Mouse (Mus musculus) spleen, adult 2 months (tissue): Measurements from ENCODE around the gene Safb2. TPM values are rescaled to one million over a fixed set of nuclear protein-coding genes. Genes with fewer than 3 reads are reported as not detected.
A peak's percentile ranks its signal among the peaks of the same experiment; 100 is the strongest.

Experiments
- DNase-seq, 2 experiments: peaks; one replicate each; pipeline versions ENCODE4 v3.0.0 to v3.0.0-alpha.2; 2012 to 2021; ENCODE audit warnings: low spot score in 2 of 2, low read depth in 1 of 2
- H3K27ac ChIP-seq: fragments of 200-500 bp; 2 replicates; pipeline ENCODE4 v1.5.1; 2012; ENCODE audit warnings: low read length, inconsistent platforms; ENCODE audit not compliant: insufficient read depth
- H3K27me3 ChIP-seq: fragments of 200-500 bp; 2 replicates; pipeline ENCODE4 v1.6.1; 2012; ENCODE audit warnings: mild to moderate bottlenecking, moderate library complexity, low read length, inconsistent platforms; ENCODE audit not compliant: control insufficient read depth, insufficient read depth
- H3K36me3 ChIP-seq: fragments of 200-500 bp; 2 replicates; pipeline ENCODE4 v1.6.1; 2012; ENCODE audit warnings: mild to moderate bottlenecking, low read length, inconsistent platforms; ENCODE audit not compliant: control insufficient read depth, insufficient read depth
- H3K4me1 ChIP-seq: fragments of 200-500 bp; 2 replicates; pipeline ENCODE4 v1.6.1; 2011; ENCODE audit warnings: inconsistent platforms; ENCODE audit not compliant: control insufficient read depth, insufficient read depth, insufficient read length
- H3K4me3 ChIP-seq: fragments of 200-500 bp; 2 replicates; pipeline ENCODE4 v1.5.1; 2011; ENCODE audit warnings: mild to moderate bottlenecking, inconsistent platforms; ENCODE audit not compliant: insufficient read depth, insufficient read length; ENCODE audit errors: extremely low read depth
- CTCF ChIP-seq: fragments of 200-500 bp; IDR thresholded peaks from 2 replicates; pipeline ENCODE4 v1.5.1; 2011; ENCODE audit warnings: mild to moderate bottlenecking, inconsistent platforms; ENCODE audit not compliant: insufficient read depth, insufficient read length, insufficient replicate concordance; ENCODE audit errors: extremely low read depth
- POLR2A ChIP-seq: fragments of 200-500 bp; IDR thresholded peaks from 2 replicates; pipeline ENCODE4 v1.6.1; 2011; ENCODE audit warnings: low read depth, low read length, inconsistent platforms
- WGBS: fragments of 180-500 bp; shearing (Covaris S2); methylation state at CpG from one replicate; pipeline ENCODE4 v1.1.7; 2018; 5-methylcytosine and 5-hydroxymethylcytosine counted together
- polyA plus RNA-seq: library from polyadenylated mRNA; depleted of rRNA; stranded (reverse); fragments of >200 nt; gene quantifications from 2 replicates; pipeline ENCODE4 v1.2.3, GENCODE M21; 2012

The Safb2 gene
- polyA plus RNA-seq, 1 experiment, result 157 TPM

DNA sequence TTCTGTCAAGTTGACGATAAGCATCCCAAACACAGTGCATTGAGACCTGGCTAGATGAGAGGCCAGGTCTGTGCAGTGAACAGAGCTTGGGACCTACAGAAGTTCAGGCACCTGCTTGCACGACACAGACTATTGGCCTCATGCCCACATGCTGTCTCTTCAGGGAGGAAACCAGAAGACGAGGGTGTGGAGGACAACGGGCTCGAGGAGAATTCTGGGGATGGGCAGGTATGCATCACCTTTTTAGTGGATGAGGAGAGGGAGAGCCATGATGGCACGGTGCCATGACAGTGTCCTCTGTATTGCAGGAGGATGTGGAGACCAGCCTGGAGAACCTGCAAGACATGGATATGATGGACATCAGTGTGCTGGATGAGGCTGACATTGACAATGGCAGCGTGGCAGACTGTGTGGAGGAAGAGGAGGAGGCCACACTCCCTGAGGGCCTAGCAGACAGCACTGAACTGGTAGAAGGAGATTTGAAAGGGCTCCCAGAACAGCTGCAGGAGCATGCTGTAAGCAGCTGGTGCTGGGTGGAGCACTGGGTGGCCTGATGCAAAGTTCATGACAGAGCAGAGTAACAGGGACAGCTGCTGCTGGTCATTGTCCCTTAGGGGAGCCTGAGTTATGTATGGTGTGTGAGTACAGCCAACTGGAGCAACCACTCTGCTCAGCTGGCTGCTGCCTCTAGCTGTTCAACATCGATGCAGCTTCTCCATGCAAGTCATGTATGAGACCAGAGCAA, 9.3 kb upstream of the Safb2 start:
- Histone ChIP-seq H3K27me3 (no peaks in the 10 kb centered on the region), H3K27ac (no peak overlapping the region), H3K4me1 (no peaks in the 10 kb centered on the region), H3K36me3 (peaks cover 54% of the 10 kb centered on the region), H3K4me3 (no peak overlapping the region)
- WGBS, result 91% methylated on average over 8 of the region's 8 CpGs
- no peak for TF ChIP-seq CTCF
- no peak for TF ChIP-seq POLR2A
- DNase-seq, result no peak

DNA sequence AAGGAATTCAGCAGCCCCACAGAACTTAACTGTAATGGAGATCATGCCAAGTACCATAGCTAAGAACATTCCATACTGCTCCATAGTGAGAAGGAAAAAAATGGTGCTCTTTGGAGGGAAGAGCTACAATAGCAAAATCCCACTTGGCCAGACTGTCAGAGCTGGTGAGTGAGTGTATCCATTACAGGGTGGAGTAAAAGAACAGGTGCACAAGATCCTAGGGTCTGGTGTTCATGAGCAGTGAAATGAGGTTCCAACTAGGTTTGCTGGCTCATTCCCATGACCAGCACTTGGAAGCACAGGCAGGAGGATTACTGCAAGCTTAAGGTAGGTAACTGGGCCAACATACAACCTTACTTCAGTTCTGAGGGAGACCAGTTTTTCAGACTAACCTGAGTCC, 8.2 kb upstream of the Safb2 start:
- Histone ChIP-seq H3K27ac (no peak overlapping the region), H3K36me3 (peaks cover 50% of the 10 kb centered on the region), H3K4me3 (no peak overlapping the region), H3K27me3 (no peaks in the 10 kb centered on the region), H3K4me1 (no peaks in the 10 kb centered on the region)
- no peak for DNase-seq
- TF ChIP-seq CTCF (no peak), POLR2A (no peak)

DNA sequence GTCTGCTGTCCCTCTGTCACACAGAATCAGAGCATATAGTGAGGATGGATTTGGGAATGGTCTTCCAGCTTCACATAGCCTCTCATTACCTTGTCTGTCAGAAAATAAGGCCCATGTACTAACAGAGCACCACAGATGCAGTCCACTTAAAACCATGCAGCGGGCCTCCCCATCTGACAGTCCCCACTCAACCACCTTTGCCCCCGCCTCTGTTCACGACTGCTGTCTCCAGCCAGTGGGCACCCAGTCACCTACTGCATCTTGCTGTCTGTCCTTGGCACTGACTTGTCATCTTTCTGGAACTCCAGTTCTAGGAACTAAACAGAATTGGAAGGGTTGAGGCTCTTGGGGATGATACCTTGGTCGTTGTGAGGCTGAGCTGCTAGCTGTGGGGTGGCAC, 4.5 kb upstream of the Safb2 start:
- peaks cover 20% of the 10 kb centered on the region for H3K36me3 ChIP-seq
- no peak for DNase-seq
- TF ChIP-seq POLR2A (no peak), CTCF (no peak)
- H3K27ac ChIP-seq, result no peak overlapping the region
- no peak overlapping the region for H3K4me3 ChIP-seq
- H3K27me3 ChIP-seq, result no peaks in the 10 kb centered on the region
- 97% methylated on average over 4 of the region's 4 CpGs for WGBS
- peaks cover 3% of the 10 kb centered on the region; the same call in 1 of the 2 replicates for H3K4me1 ChIP-seq

DNA sequence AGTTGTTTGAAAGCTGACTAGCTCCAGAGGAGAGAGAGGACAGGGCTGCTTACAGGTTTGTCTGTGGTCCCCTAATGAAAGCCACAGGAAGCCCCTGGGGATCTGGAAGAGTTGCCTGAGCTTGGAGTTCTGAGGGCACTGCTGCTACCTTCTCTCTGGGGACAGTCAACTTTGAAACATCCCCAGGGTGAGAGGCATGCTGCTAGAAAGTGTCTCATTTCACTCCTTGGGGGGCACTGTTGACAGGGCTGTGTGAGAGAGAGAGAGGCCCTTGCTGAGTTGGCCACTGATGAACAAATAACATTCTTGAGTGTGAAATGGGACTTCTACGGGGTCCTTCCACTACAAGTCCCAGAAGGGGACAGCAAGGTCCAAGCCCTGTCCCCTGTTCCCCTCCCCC, 3.4 kb upstream of the Safb2 start:
- no peak for DNase-seq
- no peak overlapping the region for H3K4me3 ChIP-seq
- peaks cover 17% of the 10 kb centered on the region for H3K36me3 ChIP-seq
- H3K27me3 ChIP-seq, result no peaks in the 10 kb centered on the region
- TF ChIP-seq POLR2A (no peak), CTCF (no peak)
- no peak overlapping the region for H3K27ac ChIP-seq
- 94% methylated on average over 1 of the region's 1 CpGs for WGBS
- peaks cover 10% of the 10 kb centered on the region for H3K4me1 ChIP-seq

DNA sequence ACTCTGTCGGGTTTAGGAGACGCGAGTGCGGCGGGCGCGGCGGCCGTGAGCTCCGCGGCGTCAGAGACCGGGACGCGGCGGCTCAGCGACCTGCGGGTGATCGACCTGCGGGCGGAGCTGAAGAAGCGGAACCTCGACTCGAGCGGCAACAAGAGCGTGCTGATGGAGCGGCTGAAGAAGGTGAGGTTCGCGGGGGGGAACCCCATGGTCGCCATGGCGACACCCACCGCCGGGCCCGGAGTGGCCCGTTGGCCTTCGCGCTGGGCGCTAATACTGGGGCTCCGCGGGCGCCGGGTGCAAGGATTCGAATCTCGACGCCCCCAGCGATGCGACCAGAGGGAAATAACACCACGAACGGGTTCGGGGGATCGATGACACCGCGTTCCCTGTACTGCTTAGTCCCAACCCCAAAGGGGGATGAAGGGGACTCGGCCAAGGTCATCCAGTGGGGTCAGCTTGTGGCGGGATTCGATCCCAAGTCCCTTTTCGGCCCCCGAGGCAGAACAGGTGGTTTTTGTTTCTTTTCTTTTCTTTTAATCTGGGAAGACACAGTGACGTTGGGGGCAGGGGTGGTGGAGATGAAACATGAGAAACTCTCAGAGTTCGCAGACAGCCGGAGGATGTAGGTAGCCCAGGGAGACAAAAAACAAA, 911 bp upstream of the Safb2 start:
- H3K27me3 ChIP-seq, result no peaks in the 10 kb centered on the region
- peak overlapping the region; percentile 80 for H3K4me3 ChIP-seq
- H3K36me3 ChIP-seq, result peaks cover 31% of the 10 kb centered on the region
- TF ChIP-seq POLR2A (no peak), CTCF (no peak)
- peaks cover 19% of the 10 kb centered on the region for H3K4me1 ChIP-seq
- H3K27ac ChIP-seq, result peak overlapping the region; percentile 84
- WGBS, result under 1% methylated on average over 61 of the region's 61 CpGs
- DNase-seq, result peak in 1 of 2 experiments; percentile 46

DNA sequence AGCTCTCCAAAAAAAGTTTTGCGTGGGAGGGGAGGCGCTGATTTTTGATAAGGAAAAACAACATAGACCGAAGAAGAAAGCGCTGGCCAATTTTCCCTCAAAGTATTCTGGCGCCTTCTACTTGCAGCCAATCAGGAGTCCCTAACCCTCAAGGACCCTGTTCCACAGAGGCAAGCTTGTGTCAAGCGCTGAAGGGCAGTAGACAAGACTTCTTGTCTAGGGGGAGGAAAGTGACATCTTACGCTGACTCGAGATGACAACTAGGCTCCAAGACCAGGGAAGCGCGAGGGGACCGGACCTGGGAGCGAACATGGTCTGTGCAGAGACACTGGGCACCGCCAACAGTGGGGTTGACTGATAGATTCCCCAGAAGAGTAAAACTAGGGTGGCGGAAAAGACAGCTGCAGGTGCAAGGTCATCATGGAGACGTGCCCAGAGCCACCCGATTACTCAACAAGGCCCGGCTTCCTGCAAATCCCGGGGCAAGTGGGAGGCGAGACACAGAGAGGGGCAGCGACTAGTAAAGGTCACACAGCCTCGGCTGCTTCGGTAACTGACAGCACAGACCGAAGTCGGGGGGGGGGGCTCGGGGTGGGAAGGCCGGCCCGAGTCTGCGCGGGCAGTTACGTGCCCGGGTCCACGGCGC, 651 bp downstream of the Safb2 start:
- TF ChIP-seq CTCF, result no peak
- no peak for TF ChIP-seq POLR2A
- peak overlapping the region; percentile 98 for H3K27ac ChIP-seq
- H3K4me3 ChIP-seq, result peak overlapping the region; percentile 82
- peaks cover 19% of the 10 kb centered on the region for H3K4me1 ChIP-seq
- peak in 1 of 2 experiments; percentile 7 for DNase-seq
- WGBS, result 1% methylated on average over 31 of the region's 33 CpGs
- H3K27me3 ChIP-seq, result no peaks in the 10 kb centered on the region
- H3K36me3 ChIP-seq, result peaks cover 30% of the 10 kb centered on the region
